In the genomic region with DNA sequence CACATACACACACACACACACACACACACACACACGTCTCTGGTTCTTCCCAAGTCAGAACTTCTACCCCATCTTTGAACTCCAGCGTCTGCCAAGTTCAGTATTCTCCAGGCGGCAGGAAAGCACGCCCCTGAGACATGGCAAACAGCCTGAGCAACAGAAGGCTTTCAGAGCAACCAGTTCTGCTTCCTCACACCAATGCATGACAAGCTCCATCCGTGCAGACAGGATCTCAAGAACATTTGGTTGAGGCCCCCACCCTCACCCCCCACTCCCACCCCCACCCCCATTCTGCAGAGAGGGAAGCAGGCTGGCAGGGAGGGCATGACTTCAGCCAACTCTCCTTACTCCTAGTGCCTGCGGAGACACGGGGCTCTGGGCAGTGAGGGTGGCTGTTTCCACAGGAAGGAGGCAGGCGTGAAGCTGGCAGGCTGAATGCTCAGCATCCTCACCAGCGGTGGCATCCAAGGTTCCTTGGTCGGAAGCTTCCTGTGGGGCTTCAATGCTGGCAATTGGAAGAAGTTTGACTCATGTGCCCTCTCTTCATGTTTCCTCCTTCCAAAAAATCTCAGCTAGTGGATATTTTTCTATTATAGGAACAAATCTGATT, we compare ENCODE assay signal across 11 mouse cellular contexts. TPM values are rescaled to one million over a fixed set of nuclear protein-coding genes. Genes with fewer than 3 reads are reported as not detected.
DNase-seq lines count a peak whose midpoint lies in the region; ATAC-seq lines count a peak whose summit lies in the region.
"Had no signal": no experiment of that assay in that cellular context is flagged by ENCODE, and none has a peak within 500 bp of the region (broad histone marks: within the 10 kb centered on the region; RNA-seq: fewer than 3 reads in every experiment).

No protein-coding gene starts in this region.

- peak; percentile 46 to 59 for DNase-seq in cerebellum, postnatal 25 days
- no peak for DNase-seq in cerebellum, adult 11-12 months
- peak; percentile 26 to 37 for DNase-seq in layer of hippocampus, postnatal 10 days (ENCODE audit: low spot score in 2 of 2)
- DNase-seq in right cerebral cortex, postnatal 25 days = peak; percentile 41
- DNase-seq in ovary, postnatal 14 days (ENCODE audit: low spot score) = no peak
- no peak for DNase-seq in urinary bladder, postnatal 36 days (ENCODE audit: low spot score in 2 of 2)

- peaks cover 16% of the 10 kb centered on the region for H3K9me3 ChIP-seq in megakaryocyte, embryonic 14.5 days
- H3K9me3 ChIP-seq: liver, embryonic 15.5 days had no signal

- no peak for ATAC-seq in megakaryocyte, adult 5-6 weeks (ENCODE audit: poor library complexity, severe bottlenecking)
- ATAC-seq: intestine, postnatal 0 days had no signal

- H3K4me3 ChIP-seq in megakaryocyte, embryonic 14.5 days (replicated peaks) = peak overlapping the region; percentile 53
- H3K4me3 ChIP-seq: liver, embryonic 15.5 days; myocyte had no signal

- H3K36me3 ChIP-seq in megakaryocyte, embryonic 14.5 days (replicated peaks; ENCODE audit: low read length) = no peaks in the 10 kb centered on the region
- H3K36me3 ChIP-seq: liver, embryonic 15.5 days had no signal

- H3K4me1 ChIP-seq in megakaryocyte, embryonic 14.5 days = no peaks in the 10 kb centered on the region
- H3K4me1 ChIP-seq: liver, embryonic 15.5 days had no signal

- peaks cover 39% of the 10 kb centered on the region for H3K27me3 ChIP-seq in megakaryocyte, embryonic 14.5 days (replicated peaks)
- H3K27me3 ChIP-seq: liver, embryonic 15.5 days had no signal

RNA-seq across cellular contexts. Expression of a gene that starts 46.9 kb away (rescaled TPM):
- 0.65 and 2.7 TPM in 2 replicates for polyA plus RNA-seq in megakaryocyte, embryonic 14.5 days (2012; ENCODE audit: insufficient read depth, low replicate concordance)
- total RNA-seq in megakaryocyte, adult 5-6 weeks (2015) = 0.07 TPM in 1 of 2 replicates, not detected in the other
- 0.08 TPM in 1 of 2 replicates, not detected in the other for total RNA-seq in megakaryocyte, adult 5-6 weeks (2017)
- under 1 TPM; 0.59 to 0.91 TPM for total RNA-seq in layer of hippocampus, postnatal 10 days (2021)

Comparison
In these comparisons a context has a peak if more than half of its experiments do, and no peak if none do; other contexts are left out.
1. DNase-seq: peak in cerebellum, postnatal 25 days (2 of 2), layer of hippocampus, postnatal 10 days (2 of 2) and right cerebral cortex, postnatal 25 days (single experiment); none in cerebellum, adult 11-12 months (single experiment), ovary, postnatal 14 days (single experiment) and urinary bladder, postnatal 36 days (0 of 2).